Mouse (Mus musculus) MN1 (cell line): ENCODE measurements around the gene Thap11.
A peak's percentile ranks its signal among the peaks of the same experiment; 100 is the strongest.
"Not testable (repeated sequence)": the region's sequence is repeated elsewhere in the genome, so short reads cannot be mapped to it uniquely, and the experiment has no call there.

Experiments
- DNase-seq: peaks from one replicate; pipeline ENCODE4 v3.0.0-alpha.2; 2016; ENCODE audit warnings: low spot score

Gene Thap11

GRCm38 (mm10) chr8:105854715-105855216 lies at the start of gene Thap11:
Thap11 (plus strand) TSS chr8:105855132.
- peak; percentile 95 for DNase-seq

- no peak for DNase-seq
Measured at GRCm38 (mm10) chr8:105805346-105805745, 49.6 kb upstream of the Thap11 start.

DNA sequence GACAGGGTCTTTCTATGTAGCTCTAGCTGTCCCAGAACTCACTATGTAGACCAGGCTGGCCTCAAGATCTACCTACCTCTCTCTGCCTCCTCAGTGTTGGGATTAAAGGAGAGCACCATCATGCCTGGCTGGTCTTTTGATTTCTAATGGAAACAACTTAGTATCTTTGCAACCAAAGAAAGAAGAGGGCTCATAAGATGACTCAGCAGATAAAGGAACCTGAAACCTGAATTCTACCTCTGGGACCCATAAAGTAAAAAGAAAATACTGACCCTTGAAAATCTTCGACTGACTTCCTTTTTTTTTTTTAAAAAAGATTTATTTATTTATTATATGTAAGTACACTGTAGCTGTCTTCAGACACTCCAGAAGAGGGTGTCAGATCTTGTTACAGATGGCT lies 49.0 kb upstream of the Thap11 start:
- no peak for DNase-seq

DNA sequence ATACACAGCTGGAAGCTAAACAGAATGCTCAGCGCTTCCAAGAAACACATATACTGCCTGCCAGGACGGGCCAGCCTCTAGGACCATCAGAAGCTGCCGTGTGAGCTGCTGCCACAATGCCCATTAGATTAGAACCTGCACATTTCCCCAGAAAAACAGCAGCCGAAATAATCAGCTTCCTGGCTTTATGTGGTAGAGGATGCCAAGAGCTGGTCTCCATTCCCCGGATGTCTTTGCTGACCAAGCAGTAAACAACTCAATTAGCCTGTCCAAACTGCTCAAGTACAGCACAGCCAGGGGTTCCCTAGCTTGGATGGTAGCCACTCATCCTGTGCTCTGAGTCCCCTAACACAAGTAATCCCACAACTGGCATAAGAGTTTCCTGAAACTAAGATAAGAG lies 47.2 kb upstream of the Thap11 start:
- peak; percentile 57 for DNase-seq

GRCm38 (mm10) chr8:105808480-105808879 lies 46.5 kb upstream of the Thap11 start:
- peak; percentile 51 for DNase-seq

DNA sequence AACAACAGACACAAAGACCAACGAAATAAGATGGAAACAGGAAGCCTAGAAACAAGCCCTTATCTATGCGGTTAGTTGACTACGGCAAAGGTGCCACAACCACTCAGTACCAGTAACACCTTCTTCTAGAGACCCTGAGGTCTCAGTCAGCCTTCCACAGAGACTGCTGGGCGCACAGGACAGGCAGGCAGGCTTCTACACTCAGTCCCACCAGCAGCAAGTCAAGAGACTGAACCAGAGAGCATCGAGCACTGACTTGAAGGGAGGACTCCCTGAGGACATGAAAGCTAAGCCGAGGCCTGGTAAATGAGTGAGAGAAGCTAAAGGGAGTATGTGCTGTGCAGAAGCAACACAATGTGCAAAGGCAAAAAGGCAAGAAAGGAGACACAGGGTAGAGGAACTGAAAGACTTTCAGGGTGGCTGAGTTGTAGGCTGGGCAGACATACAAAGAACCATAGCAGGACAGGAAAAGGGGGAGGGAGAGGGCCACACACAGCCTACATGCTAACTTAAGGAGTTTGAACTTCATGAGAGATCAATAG lies 44.6 kb upstream of the Thap11 start:
- DNase-seq = no peak

DNA sequence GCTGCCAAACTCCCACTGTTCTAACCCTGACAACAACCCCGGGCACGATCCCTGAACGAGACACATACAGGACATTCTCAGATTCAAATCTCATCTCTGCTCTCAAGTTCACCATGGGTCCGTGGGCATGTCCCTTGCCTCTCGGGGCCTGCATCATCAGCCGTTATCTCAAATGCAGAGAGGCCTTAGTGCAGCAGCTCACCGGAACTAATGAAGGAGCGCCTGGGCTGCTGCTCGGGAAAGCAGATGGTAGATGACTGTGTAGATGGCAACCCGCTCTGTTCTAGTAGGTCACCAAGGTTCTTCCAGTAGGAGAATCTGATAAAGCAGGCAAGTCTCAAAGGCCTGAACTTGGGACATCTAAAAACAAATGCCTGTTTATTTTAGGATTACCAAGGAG lies 43.9 kb upstream of the Thap11 start:
- DNase-seq = peak; percentile 75

GRCm38 (mm10) chr8:105811543-105811942 lies 43.4 kb upstream of the Thap11 start:
- no peak for DNase-seq

GRCm38 (mm10) chr8:105812511-105812910 lies 42.4 kb upstream of the Thap11 start:
- no peak for DNase-seq

GRCm38 (mm10) chr8:105813241-105813640 lies 41.7 kb upstream of the Thap11 start:
- no peak for DNase-seq

DNA sequence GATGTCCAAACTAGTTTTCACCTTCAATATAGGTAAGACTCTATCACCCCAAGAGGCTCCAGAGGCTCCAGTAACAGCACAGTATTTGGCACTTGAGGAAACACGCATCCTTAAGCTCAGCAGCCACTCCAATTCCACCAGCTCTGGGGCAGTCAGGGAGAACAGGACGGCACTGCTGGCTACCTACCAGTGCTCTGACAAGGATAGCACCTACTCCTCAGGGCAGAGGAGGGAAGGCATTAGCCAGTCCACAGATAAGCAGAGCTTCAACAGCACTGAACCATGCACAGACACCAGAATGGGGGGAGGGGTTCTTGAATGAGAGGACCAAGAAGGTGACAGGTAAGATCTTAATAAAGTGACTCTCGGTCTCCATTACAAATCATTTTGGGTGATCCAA lies 35.3 kb upstream of the Thap11 start:
- DNase-seq = no peak

DNA sequence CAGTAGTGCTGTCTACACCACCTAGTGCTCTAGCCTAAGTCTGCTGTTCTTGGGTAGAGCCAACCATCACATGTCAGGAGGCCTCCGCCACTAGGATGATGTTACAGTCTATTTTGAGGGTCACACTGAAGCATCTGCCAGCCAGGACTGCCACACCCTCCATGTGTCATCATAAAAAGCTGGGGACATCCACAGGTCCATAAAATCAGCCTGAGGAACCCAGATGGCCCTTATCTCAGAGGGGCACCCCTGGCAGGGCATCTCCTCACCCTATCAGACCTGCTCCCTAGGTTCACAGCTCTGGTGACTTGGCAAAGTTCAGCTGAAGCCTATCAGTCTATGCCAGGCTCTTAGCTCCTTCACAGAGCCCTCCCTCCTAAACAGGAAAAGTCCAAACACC lies 34.0 kb upstream of the Thap11 start:
- DNase-seq = no peak

DNA sequence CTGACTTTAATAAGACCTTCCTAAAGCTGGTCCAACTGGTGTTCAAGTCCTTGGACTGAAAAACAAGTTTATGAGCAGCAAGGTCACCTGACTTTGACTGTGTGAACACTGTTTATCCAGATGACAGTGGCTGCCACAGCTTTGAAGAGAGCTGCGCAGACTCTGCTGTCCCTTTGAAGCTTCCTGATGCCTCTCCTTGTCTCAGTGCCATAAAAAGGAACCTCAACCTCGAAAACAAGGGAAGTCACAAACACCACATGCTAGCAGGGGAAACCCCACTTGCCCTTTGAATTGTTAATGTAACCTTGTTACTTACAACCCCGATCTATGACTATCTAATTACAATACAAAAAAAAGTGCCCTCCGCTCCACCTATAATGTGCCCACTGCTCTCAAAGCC lies 29.4 kb upstream of the Thap11 start:
- no peak for DNase-seq

- DNase-seq = peak; percentile 30
Measured at GRCm38 (mm10) chr8:105826379-105826778, 28.6 kb upstream of the Thap11 start.

GRCm38 (mm10) chr8:105826861-105827848 lies 27.8 kb upstream of the Thap11 start, which contains the start of the genes Ranbp10 and Tsnaxip1:
Ranbp10 (minus strand) TSS chr8:105827350.
Tsnaxip1 (plus strand) TSS chr8:105827731.
- DNase-seq = peak; percentile 99

DNA sequence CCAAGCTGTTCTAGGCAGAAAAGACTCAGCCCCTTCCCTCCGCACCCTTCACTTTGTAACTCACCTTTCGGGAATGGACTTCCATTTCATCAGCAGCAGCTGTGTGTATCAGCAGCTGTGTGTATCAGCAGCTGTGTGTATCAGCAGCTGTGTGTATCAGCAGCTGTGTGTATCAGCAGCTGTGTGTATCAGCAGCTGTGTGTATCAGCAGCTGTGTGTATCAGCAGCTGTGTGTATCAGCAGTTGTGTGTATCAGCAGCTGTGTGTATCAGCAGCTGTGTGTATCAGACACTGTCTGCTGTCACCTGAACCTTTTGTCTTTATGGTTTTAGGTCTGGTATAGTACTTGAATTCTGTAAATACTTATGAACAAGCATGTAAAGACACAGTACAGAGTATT lies 21.2 kb upstream of the Thap11 start:
- not testable (repeated sequence) for DNase-seq

GRCm38 (mm10) chr8:105835318-105835717 lies 19.6 kb upstream of the Thap11 start:
- DNase-seq = peak; percentile 69

DNA sequence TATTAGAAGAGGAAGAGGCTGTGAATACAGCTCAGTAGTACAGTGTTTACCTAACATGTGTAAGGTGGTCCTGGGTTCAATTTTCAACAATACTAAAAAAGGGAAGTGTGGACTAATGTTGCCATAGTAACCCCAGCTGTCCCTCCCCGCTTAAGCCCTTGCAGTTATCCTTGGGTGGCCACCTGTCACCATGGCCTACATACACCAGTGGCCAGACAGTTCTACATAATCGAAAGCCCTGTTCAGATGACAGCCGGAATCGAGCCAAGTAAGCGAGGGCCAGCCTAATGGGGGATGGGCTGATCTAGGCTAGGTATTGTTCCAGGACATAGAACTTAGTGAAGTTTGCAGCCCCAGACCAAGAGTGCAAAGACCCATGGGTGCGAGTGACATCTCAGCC lies 17.9 kb upstream of the Thap11 start:
- DNase-seq = no peak

GRCm38 (mm10) chr8:105839209-105839608 lies 15.7 kb upstream of the Thap11 start:
- no peak for DNase-seq

GRCm38 (mm10) chr8:105846678-105847077 lies 8.3 kb upstream of the Thap11 start:
- DNase-seq = no peak

- DNase-seq = no peak
Measured at GRCm38 (mm10) chr8:105850014-105850413, 4.9 kb upstream of the Thap11 start.

GRCm38 (mm10) chr8:105850611-105851010 lies 4.3 kb upstream of the Thap11 start:
- no peak for DNase-seq

DNA sequence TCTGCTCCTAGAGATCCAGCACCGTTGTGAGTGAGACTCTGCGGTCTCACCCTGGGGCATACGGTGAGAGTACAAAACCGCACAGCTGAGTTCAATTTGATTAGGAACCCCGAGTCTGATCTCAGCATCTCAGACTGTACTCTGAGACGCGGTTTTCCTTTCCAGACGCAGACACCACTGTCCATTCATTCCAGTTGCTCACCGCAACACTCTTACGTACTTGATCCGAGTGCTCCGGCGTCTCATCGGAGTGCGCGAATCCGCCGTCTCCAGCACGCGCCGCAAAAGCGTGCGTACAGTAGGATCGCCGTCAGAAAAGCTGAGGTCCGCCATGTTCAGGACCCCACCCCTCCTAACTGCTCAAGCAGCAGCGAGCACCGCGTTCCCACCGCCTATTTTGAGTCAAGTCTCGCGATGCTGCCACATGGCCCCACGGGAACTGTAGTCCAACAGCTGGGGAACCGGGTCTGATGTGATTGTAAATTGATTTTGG lies 3.2 kb upstream of the Thap11 start:
- DNase-seq = peak; percentile 96
